Mouse (Mus musculus): ENCODE results near the gene Dph6. TPM values are rescaled to one million over a fixed set of nuclear protein-coding genes. Genes with fewer than 3 reads are reported as not detected.

Gene Dph6
- polyA plus RNA-seq, 1 experiment from 2014 or later: 8.3 TPM

DNA sequence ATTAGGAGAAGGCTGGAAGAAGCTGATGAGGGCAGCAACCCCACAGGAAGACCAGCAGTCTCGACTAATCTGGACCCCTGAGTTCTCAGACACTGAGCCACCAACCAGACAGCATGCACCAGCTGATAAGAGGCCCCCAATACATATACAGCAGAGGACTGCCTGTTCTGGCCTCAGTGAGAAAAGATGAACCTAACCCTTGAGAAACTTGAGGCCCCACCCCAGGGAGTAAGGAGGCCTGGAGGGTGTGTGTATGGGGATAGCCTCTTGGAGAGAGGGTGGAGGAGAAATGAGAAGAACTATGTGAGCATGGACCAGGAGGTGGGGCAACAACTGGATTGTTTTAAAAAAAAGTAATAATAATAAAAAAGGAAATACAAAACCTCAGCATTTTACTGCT, 118.7 kb downstream of the Dph6 start:
- Histone ChIP-seq H3K27ac (no peak overlapping the region), H3K4me1 (replicated peaks) (peaks cover 4% of the 10 kb centered on the region), H3K4me2 (no peak overlapping the region), H3K27me3 (no peaks in the 10 kb centered on the region), H3K36me3 (no peaks in the 10 kb centered on the region), H3K9me3 (replicated peaks) (no peaks in the 10 kb centered on the region), H3K9ac (no peak overlapping the region), H3K4me3 (replicated peaks) (no peak overlapping the region)
- ATAC-seq (ENCODE audit: low read depth) (peak; percentile 88), DNase-seq (peak; percentile 14)
- 0% methylated on average over 1 of the region's 1 CpGs for WGBS (ENCODE audit: insufficient replicate concordance)

DNA sequence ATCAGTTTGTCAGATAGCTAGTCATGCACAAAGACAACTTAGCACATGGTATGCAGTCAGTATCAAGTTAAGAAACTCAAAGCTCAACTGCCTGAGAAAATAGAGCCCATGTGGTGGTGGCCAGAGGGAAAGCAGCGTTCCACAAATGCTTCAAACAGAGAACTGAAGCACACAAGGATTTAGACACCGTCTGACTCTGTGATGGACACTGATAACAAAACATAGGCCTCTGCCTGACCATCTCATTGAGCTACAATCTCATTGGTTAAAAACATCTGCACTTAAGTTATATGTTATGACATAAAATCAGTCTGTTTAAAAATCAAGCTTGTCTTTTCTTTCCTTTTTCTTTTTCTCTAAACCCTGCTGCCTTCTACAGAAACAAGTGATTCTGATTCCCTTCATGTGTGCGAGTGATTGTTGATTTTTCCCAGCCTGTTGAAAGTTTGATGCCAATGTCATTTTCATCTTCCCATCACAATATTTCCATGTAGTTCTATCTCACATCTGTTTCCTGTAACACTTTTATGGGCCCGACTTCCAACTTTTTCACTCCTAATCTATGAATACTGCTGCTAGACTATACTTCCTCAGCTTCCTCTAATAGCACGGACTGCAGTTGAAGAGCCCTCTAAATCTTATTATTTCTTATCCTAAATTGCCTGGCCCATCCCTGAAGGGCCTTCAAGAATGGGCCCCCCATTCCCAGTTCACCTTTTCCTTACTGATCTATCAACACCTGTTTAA, 123.6 kb downstream of the Dph6 start:
- H3K9ac ChIP-seq: no peak overlapping the region
- DNase-seq (no peak), ATAC-seq (ENCODE audit: low read depth) (no peak)
- H3K27me3 ChIP-seq: no peaks in the 10 kb centered on the region
- no peak overlapping the region for H3K4me3 ChIP-seq (replicated peaks)
- no peak overlapping the region for H3K27ac ChIP-seq
- H3K36me3 ChIP-seq: no peaks in the 10 kb centered on the region
- peaks cover 4% of the 10 kb centered on the region for H3K4me1 ChIP-seq (replicated peaks)
- no peak overlapping the region for H3K4me2 ChIP-seq
- H3K9me3 ChIP-seq (replicated peaks): no peaks in the 10 kb centered on the region
- 53% methylated on average over 5 of the region's 5 CpGs for WGBS (ENCODE audit: insufficient replicate concordance)

DNA sequence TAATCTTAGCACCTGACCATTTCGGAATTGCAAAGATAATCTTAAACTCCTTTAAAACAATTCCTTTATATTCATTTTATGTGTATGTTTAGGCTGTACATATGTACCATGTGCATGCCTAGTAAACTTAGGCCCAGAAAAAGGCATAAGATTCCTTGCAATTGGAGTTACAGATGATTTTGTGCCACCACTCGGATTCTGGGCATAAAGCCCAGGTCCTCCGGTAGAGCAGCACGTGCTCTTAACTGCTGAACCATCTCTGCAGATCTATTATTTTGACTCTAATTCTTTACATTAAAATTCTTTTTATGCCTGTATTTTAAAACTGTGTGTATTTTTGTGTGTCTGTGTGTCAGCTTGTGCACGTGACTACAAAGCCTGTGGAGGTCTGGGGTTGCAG, 134.3 kb downstream of the Dph6 start:
- no peak overlapping the region for H3K4me2 ChIP-seq

GRCm38 (mm10) chr2:114519907-114520306, 134.9 kb downstream of the Dph6 start:
- no peaks in the 10 kb centered on the region for H3K36me3 ChIP-seq

More for the DNA sequence above, 134.3 kb downstream of the Dph6 start:
- H3K4me1 ChIP-seq (replicated peaks): no peaks in the 10 kb centered on the region
- no peaks in the 10 kb centered on the region for H3K27me3 ChIP-seq
- ATAC-seq (ENCODE audit: low read depth): no peak
- no peak overlapping the region for H3K27ac ChIP-seq
- no peaks in the 10 kb centered on the region for H3K36me3 ChIP-seq
- 75% methylated on average over 5 of the region's 5 CpGs for WGBS (ENCODE audit: insufficient replicate concordance)
- H3K9me3 ChIP-seq (replicated peaks): no peaks in the 10 kb centered on the region
- H3K4me3 ChIP-seq (replicated peaks): no peak overlapping the region
- DNase-seq: no peak
- no peak overlapping the region for H3K9ac ChIP-seq

GRCm38 (mm10) chr2:114492398-114492797, 162.4 kb downstream of the Dph6 start:
- WGBS (ENCODE audit: insufficient replicate concordance): 48% methylated on average over 3 of the region's 3 CpGs
- DNase-seq (no peak), ATAC-seq (ENCODE audit: low read depth) (no peak)
- H3K27me3 ChIP-seq: no peaks in the 10 kb centered on the region
- no peaks in the 10 kb centered on the region for H3K4me1 ChIP-seq (replicated peaks)
- no peaks in the 10 kb centered on the region for H3K9me3 ChIP-seq (replicated peaks)
- H3K4me2 ChIP-seq: no peak overlapping the region
- no peak overlapping the region for H3K4me3 ChIP-seq (replicated peaks)
- no peak overlapping the region for H3K27ac ChIP-seq
- H3K9ac ChIP-seq: no peak overlapping the region
- no peaks in the 10 kb centered on the region for H3K36me3 ChIP-seq

More at GRCm38 (mm10) chr2:114519907-114520306, 134.9 kb downstream of the Dph6 start:
- Histone ChIP-seq H3K4me2 (no peak overlapping the region), H3K9ac (no peak overlapping the region), H3K27ac (no peak overlapping the region), H3K9me3 (replicated peaks) (no peaks in the 10 kb centered on the region), H3K4me3 (replicated peaks) (no peak overlapping the region), H3K27me3 (no peaks in the 10 kb centered on the region), H3K4me1 (replicated peaks) (no peaks in the 10 kb centered on the region)
- 75% methylated on average over 3 of the region's 3 CpGs for WGBS (ENCODE audit: insufficient replicate concordance)
- ATAC-seq (ENCODE audit: low read depth) (no peak), DNase-seq (no peak)

DNA sequence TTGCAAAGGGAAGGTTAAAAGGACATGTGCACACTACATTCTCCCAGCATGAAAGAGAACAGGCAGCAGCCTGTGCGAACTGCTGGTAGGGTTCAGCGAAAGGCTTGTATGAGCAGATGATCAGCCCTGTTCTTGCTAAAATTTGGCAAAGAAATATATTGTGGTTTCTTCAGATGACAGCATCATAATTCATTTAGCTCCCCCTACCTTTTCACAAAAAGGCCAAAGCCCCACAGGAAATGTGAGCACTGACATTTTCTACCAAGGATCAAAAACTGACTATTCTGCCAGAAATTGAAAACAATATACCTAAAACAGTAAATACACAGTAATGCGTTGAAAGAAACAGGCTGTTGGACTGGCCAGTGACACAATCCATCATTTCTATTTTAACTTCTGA, 162.9 kb downstream of the Dph6 start:
- Histone ChIP-seq H3K27ac (no peak overlapping the region), H3K27me3 (no peaks in the 10 kb centered on the region), H3K36me3 (no peaks in the 10 kb centered on the region), H3K4me2 (no peak overlapping the region), H3K4me3 (replicated peaks) (no peak overlapping the region), H3K4me1 (replicated peaks) (no peaks in the 10 kb centered on the region), H3K9me3 (replicated peaks) (no peaks in the 10 kb centered on the region), H3K9ac (no peak overlapping the region)
- ATAC-seq (ENCODE audit: low read depth): no peak
- no peak for DNase-seq
- 66% methylated on average over 3 of the region's 3 CpGs for WGBS (ENCODE audit: insufficient replicate concordance)

DNA sequence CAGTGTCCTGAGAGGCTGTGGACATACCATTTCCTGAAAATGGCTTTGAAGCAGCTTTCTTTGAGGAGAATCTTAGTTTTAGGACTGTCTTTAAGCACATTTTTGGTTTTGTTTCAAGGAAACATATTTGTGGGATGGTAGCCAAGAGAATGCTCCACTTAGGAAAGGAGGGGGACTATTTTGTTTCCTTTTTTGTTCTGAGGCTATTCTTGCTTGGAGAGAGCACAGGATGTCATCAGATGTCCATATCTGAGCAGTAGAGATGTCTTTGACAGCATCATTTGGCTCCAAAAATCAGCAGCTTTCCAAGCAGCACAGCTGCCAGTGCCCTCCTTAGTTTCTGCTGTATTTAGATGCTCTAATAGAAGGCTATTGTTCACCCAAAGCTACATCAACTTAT, 167.8 kb downstream of the Dph6 start:
- H3K36me3 ChIP-seq: no peaks in the 10 kb centered on the region
- H3K4me1 ChIP-seq (replicated peaks): no peaks in the 10 kb centered on the region
- H3K4me2 ChIP-seq: no peak overlapping the region
- H3K9me3 ChIP-seq (replicated peaks): no peaks in the 10 kb centered on the region
- H3K9ac ChIP-seq: no peak overlapping the region
- DNase-seq: no peak
- no peak overlapping the region for H3K27ac ChIP-seq
- H3K4me3 ChIP-seq (replicated peaks): no peak overlapping the region
- ATAC-seq (ENCODE audit: low read depth): no peak
- no peaks in the 10 kb centered on the region for H3K27me3 ChIP-seq
